Mouse (Mus musculus) heart, embryonic 12.5 days (tissue): Measurements from ENCODE around the gene Ptov1. TPM values are rescaled to one million over a fixed set of nuclear protein-coding genes. Genes with fewer than 3 reads are reported as not detected.

Experiments
- microRNA counts: library from miRNA; unstranded; fragments of <30 nt; microRNA quantifications from one replicate; lab custom pipeline; 2017
- microRNA-seq: library from miRNA; unstranded; fragments of <30 nt; microRNA quantifications from one replicate; pipeline ENCODE4, GENCODE M21; 2017
- polyA plus RNA-seq: library from polyadenylated mRNA; unstranded; fragments of >200 nt; fragmentation: Nextera tagmentation; extraction: Ambion mirVana; gene quantifications from 2 replicates; pipeline ENCODE4 v1.2.1, GENCODE M21; 2016

The Ptov1 gene
- polyA plus RNA-seq, 1 experiment from 2014 or later: 321 TPM

MicroRNAs encoded within 50 kb of the gene (microRNA counts, 519-probe panel; counts per million panel counts)
- microRNA mmu-miR-707 (lab: Ali Mortazavi, UCI): not detected

Small RNAs within 50 kb of the gene (microRNA-seq; reads per million reads assigned to microRNA genes)
- not detected for gene Mir707

Other genes starting within 250 kb of the Ptov1 start
- 0.59 and 1.0 TPM in 2 replicates for gene Myh14, start 198.9 kb downstream of the Ptov1 start, polyA plus RNA-seq
- not detected in 2 replicates for gene Izumo2, start 161.0 kb downstream of the Ptov1 start, polyA plus RNA-seq
- gene Vrk3, start 121.4 kb downstream of the Ptov1 start, polyA plus RNA-seq: 29.4 and 32.2 TPM in 2 replicates
- gene Zfp473, start 118.7 kb downstream of the Ptov1 start, polyA plus RNA-seq: 0.78 and 0.98 TPM in 2 replicates
- gene Nup62, start 53.7 kb downstream of the Ptov1 start, polyA plus RNA-seq: 90.9 and 93.3 TPM in 2 replicates
- gene Il4i1, start 53.4 kb downstream of the Ptov1 start, polyA plus RNA-seq: 0.78 and 1.1 TPM in 2 replicates
- 2.6 and 2.7 TPM in 2 replicates for gene Atf5, start 53.1 kb downstream of the Ptov1 start, polyA plus RNA-seq
- 105 and 108 TPM in 2 replicates for gene Akt1s1, start 20.8 kb downstream of the Ptov1 start, polyA plus RNA-seq
- gene Tbc1d17, start 20.7 kb downstream of the Ptov1 start, polyA plus RNA-seq: 60.0 and 61.2 TPM in 2 replicates
- gene Pnkp, start 12.6 kb downstream of the Ptov1 start, polyA plus RNA-seq: 23.3 and 27.0 TPM in 2 replicates
- gene Med25, start 22.9 kb upstream of the Ptov1 start, polyA plus RNA-seq: 76.8 and 81.2 TPM in 2 replicates
- gene Fuz, start 26.3 kb upstream of the Ptov1 start, polyA plus RNA-seq: 12.0 and 12.6 TPM in 2 replicates
- 74.5 and 77.2 TPM in 2 replicates for gene Ap2a1, start 59.7 kb upstream of the Ptov1 start, polyA plus RNA-seq
- 0.19 TPM in 1 of 2 replicates, not detected in the other for gene Tsks, start 73.4 kb upstream of the Ptov1 start, polyA plus RNA-seq
- gene Cpt1c, start 105.1 kb upstream of the Ptov1 start, polyA plus RNA-seq: 10.7 and 11.5 TPM in 2 replicates
- gene Prmt1, start 116.8 kb upstream of the Ptov1 start, polyA plus RNA-seq: 377 and 394 TPM in 2 replicates
- 59.5 and 60.8 TPM in 2 replicates for gene Irf3, start 127.9 kb upstream of the Ptov1 start, polyA plus RNA-seq
- 42.1 and 42.5 TPM in 2 replicates for gene Bcl2l12, start 128.9 kb upstream of the Ptov1 start, polyA plus RNA-seq
- gene Scaf1, start 146.6 kb upstream of the Ptov1 start, polyA plus RNA-seq: 37.0 and 41.2 TPM in 2 replicates
- 79.3 and 79.4 TPM in 2 replicates for gene Rras, start 148.2 kb upstream of the Ptov1 start, polyA plus RNA-seq
- 7.1 and 7.2 TPM in 2 replicates for gene Prr12, start 183.1 kb upstream of the Ptov1 start, polyA plus RNA-seq
- 43.3 and 45.7 TPM in 2 replicates for gene Nosip, start 192.6 kb upstream of the Ptov1 start, polyA plus RNA-seq
- gene Prrg2, start 192.9 kb upstream of the Ptov1 start, polyA plus RNA-seq: 13.6 and 14.0 TPM in 2 replicates
- gene Rcn3, start 222.4 kb upstream of the Ptov1 start, polyA plus RNA-seq: 290 and 291 TPM in 2 replicates
- 28.1 and 28.3 TPM in 2 replicates for gene Fcgrt, start 234.1 kb upstream of the Ptov1 start, polyA plus RNA-seq